Mouse (Mus musculus): Measurements from ENCODE around the gene Ubl7.

- TF ChIP-seq CEBPB (IDR thresholded peaks at IDR 0.05; ENCODE audit: insufficient read depth, poor library complexity, severe bottlenecking) = no peak
- no peak for TF ChIP-seq POLR2A (IDR thresholded peaks at IDR 0.05; ENCODE audit: insufficient read length, low read depth)
Measured at GRCm38 (mm10) chr9:57912571-57912970, 1.8 kb downstream of the Ubl7 start.
